Mouse (Mus musculus) midbrain, embryonic 11.5 days (tissue): ENCODE data around the gene Gm128. TPM values are rescaled to one million over a fixed set of nuclear protein-coding genes. Genes with fewer than 3 reads are reported as not detected.

Source experiments
- ATAC-seq: fragments of 200-750 bp; cut with Nextera tagmentation; 2 replicates; pipeline ENCODE4 v1.8.0; 2017; ENCODE audit warnings: moderate TSS enrichment, moderate library complexity; ENCODE audit not compliant: low FRiP score
- DNase-seq: peaks from one replicate; pipeline ENCODE4 v3.0.0; 2015; ENCODE audit warnings: low spot score; ENCODE audit errors: missing footprints
- H3K27ac ChIP-seq: fragments of 300-500 bp; sonication (generic); 2 replicates; pipeline ENCODE4 v1.5.1; 2014; ENCODE audit warnings: low read depth, low read length
- H3K27me3 ChIP-seq: fragments of 300-500 bp; sonication (generic); 2 replicates; pipeline ENCODE4 v1.6.1; 2014; ENCODE audit warnings: mild to moderate bottlenecking, low read length, moderate library complexity, mixed read lengths; ENCODE audit not compliant: control insufficient read depth, insufficient read depth
- H3K36me3 ChIP-seq: fragments of 300-500 bp; sonication (generic); 2 replicates; pipeline ENCODE4 v1.6.1; 2014; ENCODE audit warnings: mild to moderate bottlenecking, low read length, moderate library complexity, mixed read lengths; ENCODE audit not compliant: control insufficient read depth, insufficient read depth
- H3K4me1 ChIP-seq: fragments of 300-500 bp; sonication (generic); 2 replicates; pipeline ENCODE4 v1.6.1; 2014; ENCODE audit warnings: low read length; ENCODE audit not compliant: control insufficient read depth, insufficient read depth
- H3K4me2 ChIP-seq: fragments of 300-500 bp; sonication (generic); 2 replicates; pipeline ENCODE4 v1.6.1; 2014; ENCODE audit warnings: mild to moderate bottlenecking, moderate library complexity
- H3K4me3 ChIP-seq: fragments of 300-500 bp; sonication (generic); 2 replicates; pipeline ENCODE4 v1.5.1; 2014; ENCODE audit warnings: low read depth, low read length
- H3K9ac ChIP-seq: fragments of 300-500 bp; sonication (generic); 2 replicates; pipeline ENCODE4 v1.6.1; 2014; ENCODE audit warnings: low read length
- H3K9me3 ChIP-seq: fragments of 300-500 bp; sonication (generic); 2 replicates; pipeline ENCODE4 v1.6.1; 2016; ENCODE audit warnings: low read length; ENCODE audit not compliant: control insufficient read depth
- WGBS: fragments of 180-500 bp; shearing (Covaris S2); extraction: QIAGEN DNeasy Blood & Tissue Kit; methylation state at CpG from one replicate; pipeline ENCODE4 v1.1.7; 2014; 5-methylcytosine and 5-hydroxymethylcytosine counted together
- polyA plus RNA-seq: library from polyadenylated mRNA; unstranded; fragments of >200 nt; fragmentation: Nextera tagmentation; extraction: Ambion mirVana; gene quantifications from 2 replicates; pipeline ENCODE4 v1.2.1, GENCODE M21; 2014

Gm128 gene
- polyA plus RNA-seq, 1 experiment from 2014 or later: 0.18 TPM

GRCm38 (mm10) chr3:95275161-95275560, 33.8 kb upstream of the Gm128 start:
- no peaks in the 10 kb centered on the region for H3K9me3 ChIP-seq
- H3K9ac ChIP-seq: no peak overlapping the region
- H3K4me3 ChIP-seq: no peak overlapping the region
- no peaks in the 10 kb centered on the region for H3K36me3 ChIP-seq
- no peaks in the 10 kb centered on the region for H3K27me3 ChIP-seq
- no peak overlapping the region for H3K27ac ChIP-seq
- WGBS: 84% methylated on average over 6 of the region's 6 CpGs
- no peak for ATAC-seq
- H3K4me1 ChIP-seq: no peaks in the 10 kb centered on the region
- no peak for DNase-seq
- no peak overlapping the region for H3K4me2 ChIP-seq

DNA sequence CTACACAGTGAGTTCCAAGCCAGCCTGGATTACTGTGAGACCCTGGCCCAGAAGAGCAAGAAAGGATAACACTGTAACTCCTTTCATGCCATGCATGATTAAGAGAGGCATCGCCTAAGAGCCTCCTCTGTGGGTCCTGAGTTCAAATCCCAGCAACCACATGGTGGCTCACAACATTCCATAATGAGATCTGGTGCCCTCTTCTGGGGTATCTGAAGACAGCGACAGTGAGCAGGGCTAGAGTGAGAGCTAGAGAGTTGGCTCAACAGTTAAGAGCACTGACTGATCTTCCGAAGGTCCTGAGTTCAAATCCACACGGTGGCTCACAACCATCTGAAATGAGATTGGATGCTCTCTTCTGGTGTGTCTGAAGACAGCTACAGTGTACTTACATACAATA, 33.1 kb upstream of the Gm128 start:
- H3K27ac ChIP-seq: no peak overlapping the region
- DNase-seq (no peak), ATAC-seq (no peak)
- WGBS: 94% methylated on average over 4 of the region's 4 CpGs
- no peaks in the 10 kb centered on the region for H3K27me3 ChIP-seq
- H3K4me1 ChIP-seq: no peaks in the 10 kb centered on the region
- no peak overlapping the region for H3K9ac ChIP-seq
- H3K9me3 ChIP-seq: no peaks in the 10 kb centered on the region
- H3K36me3 ChIP-seq: no peaks in the 10 kb centered on the region
- no peak overlapping the region for H3K4me2 ChIP-seq
- no peak overlapping the region for H3K4me3 ChIP-seq

GRCm38 (mm10) chr3:95273471-95273870, 32.1 kb upstream of the Gm128 start:
- ATAC-seq (no peak), DNase-seq (no peak)
- Histone ChIP-seq H3K4me3 (no peak overlapping the region), H3K9ac (no peak overlapping the region), H3K27ac (no peak overlapping the region), H3K4me1 (no peaks in the 10 kb centered on the region), H3K9me3 (no peaks in the 10 kb centered on the region), H3K27me3 (no peaks in the 10 kb centered on the region), H3K36me3 (no peaks in the 10 kb centered on the region), H3K4me2 (no peak overlapping the region)
- 97% methylated on average over 5 of the region's 5 CpGs for WGBS

DNA sequence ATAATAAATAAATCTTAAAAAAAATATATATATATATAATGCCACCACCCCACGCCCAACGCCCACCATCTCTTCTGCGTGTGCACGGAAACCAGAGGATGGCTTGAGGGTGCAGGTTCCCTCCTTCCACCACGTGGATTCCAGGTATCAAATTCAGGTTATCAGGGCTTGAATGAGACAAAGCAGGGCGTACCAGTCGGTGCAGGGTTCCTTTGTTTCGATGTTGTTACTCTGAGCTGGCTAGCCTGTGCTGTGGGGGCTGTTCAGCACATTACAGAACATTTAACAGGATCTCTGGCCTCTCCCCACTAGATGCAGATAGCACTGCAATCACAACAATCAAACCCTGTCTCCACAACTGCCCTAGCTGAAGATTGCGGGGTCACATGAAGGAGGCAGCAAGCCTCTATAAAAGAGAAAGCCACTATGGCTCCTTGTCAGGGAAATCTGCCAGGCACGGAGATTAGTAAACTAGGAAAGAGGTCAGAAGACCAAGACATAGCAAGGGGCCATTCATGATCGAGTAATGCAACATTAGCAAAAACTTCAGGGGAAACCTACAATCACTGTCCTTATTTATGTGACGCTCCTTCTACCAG, 29.5 kb upstream of the Gm128 start:
- H3K9ac ChIP-seq: no peak overlapping the region
- H3K4me3 ChIP-seq: no peak overlapping the region
- H3K27ac ChIP-seq: no peak overlapping the region
- ATAC-seq: no peak
- DNase-seq: no peak
- H3K36me3 ChIP-seq: peaks cover 3% of the 10 kb centered on the region; the same call in 1 of the 2 replicates
- WGBS: 88% methylated on average over 12 of the region's 12 CpGs
- no peaks in the 10 kb centered on the region for H3K4me1 ChIP-seq
- H3K27me3 ChIP-seq: no peaks in the 10 kb centered on the region
- no peaks in the 10 kb centered on the region for H3K9me3 ChIP-seq
- H3K4me2 ChIP-seq: no peak overlapping the region

- H3K9ac ChIP-seq: no peak overlapping the region
- H3K27ac ChIP-seq: no peak overlapping the region
- no peaks in the 10 kb centered on the region for H3K9me3 ChIP-seq
- H3K27me3 ChIP-seq: no peaks in the 10 kb centered on the region
- 92% methylated on average over 5 of the region's 5 CpGs for WGBS
- H3K4me3 ChIP-seq: no peak overlapping the region
- H3K4me1 ChIP-seq: no peaks in the 10 kb centered on the region
- H3K4me2 ChIP-seq: no peak overlapping the region
- H3K36me3 ChIP-seq: peaks cover 3% of the 10 kb centered on the region; the same call in 1 of the 2 replicates
- DNase-seq (no peak), ATAC-seq (no peak)
Measured at GRCm38 (mm10) chr3:95269789-95270188, 28.4 kb upstream of the Gm128 start.

DNA sequence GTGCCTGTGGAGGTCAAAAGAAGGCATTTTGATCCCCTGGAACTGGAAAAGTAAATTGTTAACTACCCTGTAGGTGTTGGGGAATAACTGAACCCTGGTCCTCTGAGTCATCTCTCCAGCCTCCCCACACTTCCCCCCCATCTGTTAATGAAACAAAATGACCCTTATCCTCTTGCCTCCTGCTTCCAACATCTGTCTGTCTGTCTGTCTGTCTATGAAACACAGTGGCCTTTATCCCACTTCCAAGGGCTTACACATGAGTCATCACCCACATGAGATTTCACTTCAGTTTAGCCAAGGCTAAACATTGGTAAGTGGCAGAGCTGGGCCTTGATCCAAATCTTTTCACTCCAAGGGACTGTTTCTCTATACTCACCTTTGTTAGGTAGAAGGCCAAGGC, 26.5 kb upstream of the Gm128 start:
- H3K27ac ChIP-seq: no peak overlapping the region
- no peaks in the 10 kb centered on the region for H3K27me3 ChIP-seq
- no peak overlapping the region for H3K4me3 ChIP-seq
- H3K4me2 ChIP-seq: no peak overlapping the region
- H3K9ac ChIP-seq: no peak overlapping the region
- no peak for ATAC-seq
- no peaks in the 10 kb centered on the region for H3K4me1 ChIP-seq
- peaks cover 7% of the 10 kb centered on the region; the same call in 1 of the 2 replicates for H3K36me3 ChIP-seq
- no peaks in the 10 kb centered on the region for H3K9me3 ChIP-seq
- no peak for DNase-seq

DNA sequence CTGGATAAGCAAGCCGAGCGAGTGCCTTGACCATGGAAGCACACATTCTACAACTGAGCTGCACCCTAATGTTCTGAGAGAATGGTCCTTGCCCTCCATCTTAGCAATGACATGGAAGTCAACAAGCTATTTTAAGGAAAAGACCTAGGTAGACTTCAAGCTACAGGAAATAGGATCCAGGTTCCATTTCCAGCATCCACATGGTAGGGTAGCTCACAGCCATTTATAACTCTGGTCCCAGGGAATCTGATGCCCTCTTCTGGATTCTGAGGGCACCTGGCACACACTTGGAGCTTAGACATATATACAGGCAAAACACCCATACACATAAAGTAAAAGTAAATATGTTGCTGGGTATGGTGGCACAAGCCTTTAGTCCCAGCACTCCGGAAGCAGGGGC, 24.7 kb upstream of the Gm128 start:
- 94% methylated on average over 3 of the region's 3 CpGs for WGBS
- DNase-seq (no peak), ATAC-seq (no peak)
- Histone ChIP-seq H3K27me3 (no peaks in the 10 kb centered on the region), H3K4me2 (no peak overlapping the region), H3K27ac (no peak overlapping the region), H3K4me1 (no peaks in the 10 kb centered on the region), H3K9ac (no peak overlapping the region), H3K36me3 (peaks cover 7% of the 10 kb centered on the region; the same call in 1 of the 2 replicates), H3K4me3 (no peak overlapping the region), H3K9me3 (no peaks in the 10 kb centered on the region)

- 93% methylated on average over 1 of the region's 1 CpGs for WGBS
- no peak for DNase-seq
- H3K36me3 ChIP-seq: peaks cover 10% of the 10 kb centered on the region; the same call in 1 of the 2 replicates
Measured at GRCm38 (mm10) chr3:95264724-95265123, 23.3 kb upstream of the Gm128 start.

DNA sequence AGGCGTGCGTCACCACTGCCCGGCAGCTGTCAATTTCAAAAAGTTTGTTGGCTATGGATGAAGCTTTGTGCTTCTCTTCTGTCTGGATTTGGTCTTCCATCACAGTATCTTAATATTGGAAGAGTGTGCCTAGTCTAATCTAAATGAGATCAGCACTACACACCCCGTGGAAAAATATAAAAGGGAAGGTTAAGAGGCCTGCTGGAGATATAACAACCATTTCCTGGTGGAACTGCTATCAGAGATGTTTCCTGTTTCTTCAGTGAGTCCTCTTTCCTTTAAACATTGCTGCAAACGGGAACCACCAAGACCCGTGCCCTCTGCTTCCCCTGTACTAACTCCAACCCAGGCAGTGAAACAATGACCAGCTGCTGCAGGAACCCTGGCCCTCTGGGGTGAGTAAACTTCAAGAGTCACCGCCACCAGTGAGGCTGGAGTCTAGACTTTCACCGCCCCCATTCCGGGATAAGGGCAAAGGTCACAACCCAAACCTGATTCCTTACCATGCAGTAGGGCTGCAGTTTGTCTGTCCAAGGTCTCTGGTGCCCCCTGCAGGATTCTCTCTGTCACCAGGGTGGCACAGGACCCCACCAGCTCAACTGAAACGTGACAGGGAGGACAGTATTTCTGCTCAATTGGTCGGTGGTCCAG, 21.8 kb upstream of the Gm128 start:
- 49% methylated on average over 11 of the region's 11 CpGs for WGBS
- H3K4me2 ChIP-seq: no peak overlapping the region
- no peak for ATAC-seq
- peak; percentile 90 for DNase-seq
- no peak overlapping the region for H3K9ac ChIP-seq
- no peak overlapping the region for H3K27ac ChIP-seq
- H3K9me3 ChIP-seq: no peaks in the 10 kb centered on the region
- H3K36me3 ChIP-seq: peaks cover 14% of the 10 kb centered on the region; the same call in 1 of the 2 replicates
- no peaks in the 10 kb centered on the region for H3K27me3 ChIP-seq
- no peak overlapping the region for H3K4me3 ChIP-seq
- no peaks in the 10 kb centered on the region for H3K4me1 ChIP-seq

More at GRCm38 (mm10) chr3:95264724-95265123, 23.3 kb upstream of the Gm128 start:
- Histone ChIP-seq H3K4me2 (no peak overlapping the region), H3K4me3 (no peak overlapping the region), H3K9me3 (no peaks in the 10 kb centered on the region), H3K27me3 (no peaks in the 10 kb centered on the region), H3K27ac (no peak overlapping the region), H3K4me1 (no peaks in the 10 kb centered on the region), H3K9ac (no peak overlapping the region)
- ATAC-seq: no peak
